ENCODE assay signal across 9 mouse cellular contexts in genomic region chr4:116149812-116150155, GRCm38 (mm10). TPM values are rescaled to one million over a fixed set of nuclear protein-coding genes. Genes with fewer than 3 reads are reported as not detected.
DNase-seq lines count a peak whose midpoint lies in the region; ATAC-seq and TF ChIP-seq lines count a peak whose summit lies in the region.
"Had no signal": no experiment of that assay in that cellular context is flagged by ENCODE, and none has a peak within 500 bp of the region (broad histone marks: within the 10 kb centered on the region; RNA-seq: fewer than 3 reads in every experiment).

No protein-coding gene starts in this region.

- peaks cover 30% of the 10 kb centered on the region for H3K36me3 ChIP-seq in embryonic facial prominence, embryonic 13.5 days
- H3K36me3 ChIP-seq in intestine, embryonic 15.5 days, result peaks cover 15% of the 10 kb centered on the region
- H3K36me3 ChIP-seq in neural tube, embryonic 12.5 days, result peaks cover 30% of the 10 kb centered on the region

- peaks cover 15% of the 10 kb centered on the region for H3K4me1 ChIP-seq in lung, adult 2 months (ENCODE audit: control insufficient read depth, insufficient read depth, low read length)
- H3K4me1 ChIP-seq in embryonic facial prominence, embryonic 13.5 days, result peaks cover 17% of the 10 kb centered on the region
- H3K4me1 ChIP-seq in intestine, embryonic 15.5 days (replicated peaks), result peaks cover 15% of the 10 kb centered on the region
- peaks cover 8% of the 10 kb centered on the region for H3K4me1 ChIP-seq in neural tube, embryonic 12.5 days

- H3K9ac ChIP-seq in embryonic facial prominence, embryonic 13.5 days, result peak overlapping the region; percentile 93
- H3K9ac ChIP-seq in intestine, embryonic 15.5 days, result peak overlapping the region; percentile 90
- H3K9ac ChIP-seq in neural tube, embryonic 12.5 days, result peak overlapping the region; percentile 88

- no peak for DNase-seq in lung, adult 2 months
- no peak for DNase-seq in lung, postnatal 10 days
- DNase-seq in right cerebral cortex, postnatal 25 days, result no peak
- no peak for DNase-seq in adrenal gland, postnatal 10 days

- no peak for TF ChIP-seq POLR2A in lung, adult 2 months (IDR thresholded peaks at IDR 0.05; ENCODE audit: borderline replicate concordance, extremely low read depth, low read depth, low read length)

- 30% methylated on average over 6 of the region's 6 CpGs for WGBS in lung, adult 2 months
- 18% methylated on average over 6 of the region's 6 CpGs for WGBS in embryonic facial prominence, embryonic 13.5 days
- 23% methylated on average over 6 of the region's 6 CpGs for WGBS in intestine, embryonic 15.5 days
- WGBS in neural tube, embryonic 12.5 days, result 24% methylated on average over 6 of the region's 6 CpGs

- H3K27me3 ChIP-seq in embryonic facial prominence, embryonic 13.5 days, result no peaks in the 10 kb centered on the region
- no peaks in the 10 kb centered on the region for H3K27me3 ChIP-seq in intestine, embryonic 15.5 days (replicated peaks)
- no peaks in the 10 kb centered on the region for H3K27me3 ChIP-seq in neural tube, embryonic 12.5 days (replicated peaks)

- H3K4me3 ChIP-seq in lung, adult 2 months (replicated peaks; ENCODE audit: extremely low read depth, low read depth, low read length), result peak overlapping the region; percentile 94
- peak overlapping the region; percentile 75 for H3K4me3 ChIP-seq in embryonic facial prominence, embryonic 13.5 days
- peak overlapping the region; percentile 75 for H3K4me3 ChIP-seq in intestine, embryonic 15.5 days (replicated peaks)
- H3K4me3 ChIP-seq in neural tube, embryonic 12.5 days, result peak overlapping the region; percentile 72

- peak overlapping the region; percentile 69 for H3K4me2 ChIP-seq in embryonic facial prominence, embryonic 13.5 days
- H3K4me2 ChIP-seq in intestine, embryonic 15.5 days (replicated peaks), result peak overlapping the region; percentile 77
- H3K4me2 ChIP-seq in neural tube, embryonic 12.5 days (replicated peaks), result peak overlapping the region; percentile 60

- TF ChIP-seq CTCF in lung, adult 2 months (IDR thresholded peaks at IDR 0.05; ENCODE audit: insufficient read depth, low read length), result no peak

- ATAC-seq in embryonic facial prominence, embryonic 13.5 days (ENCODE audit: insufficient number of reproducible peaks, insufficient read depth, low FRiP score, low TSS enrichment, low read depth), result no peak
- no peak; the same call in 1 of the 2 replicates for ATAC-seq in intestine, embryonic 15.5 days
- ATAC-seq in neural tube, embryonic 12.5 days (ENCODE audit: low FRiP score, low read depth), result peak; percentile 7; the same call in 1 of the 2 replicates
- ATAC-seq in megakaryocyte-erythroid progenitor cell, adult 5-6 weeks (replicated peaks; ENCODE audit: low FRiP score, low TSS enrichment, poor library complexity, severe bottlenecking), result no peak

- H3K27ac ChIP-seq in embryonic facial prominence, embryonic 13.5 days, result peak overlapping the region; percentile 89
- peak overlapping the region; percentile 89 for H3K27ac ChIP-seq in intestine, embryonic 15.5 days
- H3K27ac ChIP-seq in neural tube, embryonic 12.5 days, result 0 out of 2 replicates have a peak overlapping the region, but pooled peaks have one; percentile 57

- H3K9me3 ChIP-seq in embryonic facial prominence, embryonic 13.5 days, result no peaks in the 10 kb centered on the region
- H3K9me3 ChIP-seq in intestine, embryonic 15.5 days, result no peaks in the 10 kb centered on the region
- no peaks in the 10 kb centered on the region for H3K9me3 ChIP-seq in neural tube, embryonic 12.5 days

RNA-seq across cellular contexts. Expression of gene Lurap1, which starts 1.4 kb away (rescaled TPM):
- 3.7 and 5.7 TPM in 2 replicates for polyA plus RNA-seq in lung, adult 2 months (2012; rRNA removed)
- polyA plus RNA-seq in embryonic facial prominence, embryonic 13.5 days (2015; fragmentation: Nextera tagmentation; extraction: Ambion mirVana), result 2.7 and 3.1 TPM in 2 replicates
- polyA plus RNA-seq in intestine, embryonic 15.5 days (2015; fragmentation: Nextera tagmentation; extraction: Ambion mirVana), result 1.5 and 1.6 TPM in 2 replicates
- polyA plus RNA-seq in neural tube, embryonic 12.5 days (2016; fragmentation: Nextera tagmentation; extraction: Ambion mirVana), result 1.6 and 1.7 TPM in 2 replicates
- 10 to 100 TPM; 14.5 to 19.1 TPM for total RNA-seq in adrenal gland, postnatal 10 days (2021)
- total RNA-seq in megakaryocyte-erythroid progenitor cell, adult 5-6 weeks (2014; fragmentation: Nextera tagmentation), result not detected in 2 replicates
- 0.14 and 0.15 TPM in 2 replicates for total RNA-seq in megakaryocyte-erythroid progenitor cell, adult 5-6 weeks (2017)

RNA-seq across cellular contexts. Expression of gene Tspan1, which starts 17.6 kb away (rescaled TPM):
- 60.8 and 93.7 TPM in 2 replicates for polyA plus RNA-seq in lung, adult 2 months (2012; rRNA removed)
- polyA plus RNA-seq in embryonic facial prominence, embryonic 13.5 days (2015; fragmentation: Nextera tagmentation; extraction: Ambion mirVana), result 0.98 and 1.0 TPM in 2 replicates
- 35.7 and 43.6 TPM in 2 replicates for polyA plus RNA-seq in intestine, embryonic 15.5 days (2015; fragmentation: Nextera tagmentation; extraction: Ambion mirVana)
- polyA plus RNA-seq in neural tube, embryonic 12.5 days (2016; fragmentation: Nextera tagmentation; extraction: Ambion mirVana), result 0.09 TPM in 1 of 2 replicates, not detected in the other
- not detected for total RNA-seq in adrenal gland, postnatal 10 days (2021)
- total RNA-seq in megakaryocyte-erythroid progenitor cell, adult 5-6 weeks (2014; fragmentation: Nextera tagmentation), result not detected in 2 replicates
- total RNA-seq in megakaryocyte-erythroid progenitor cell, adult 5-6 weeks (2017), result not detected in 2 replicates
- total RNA-seq: adrenal gland, adult 18-20 months had no signal

RNA-seq across cellular contexts. Expression of gene 1700042G07Rik, which starts 23.4 kb away (rescaled TPM):
- polyA plus RNA-seq in lung, adult 2 months (2012; rRNA removed), result not detected in 2 replicates
- polyA plus RNA-seq in embryonic facial prominence, embryonic 13.5 days (2015; fragmentation: Nextera tagmentation; extraction: Ambion mirVana), result not detected in 2 replicates
- not detected in 2 replicates for polyA plus RNA-seq in intestine, embryonic 15.5 days (2015; fragmentation: Nextera tagmentation; extraction: Ambion mirVana)
- polyA plus RNA-seq in neural tube, embryonic 12.5 days (2016; fragmentation: Nextera tagmentation; extraction: Ambion mirVana), result not detected in 2 replicates
- total RNA-seq in adrenal gland, postnatal 10 days (2021), result not detected
- total RNA-seq in megakaryocyte-erythroid progenitor cell, adult 5-6 weeks (2014; fragmentation: Nextera tagmentation), result not detected in 2 replicates
- total RNA-seq in megakaryocyte-erythroid progenitor cell, adult 5-6 weeks (2017), result not detected in 2 replicates
- total RNA-seq: adrenal gland, adult 18-20 months had no signal

RNA-seq across cellular contexts. Expression of gene Gm49337, which starts 23.4 kb away (rescaled TPM):
- not detected in 2 replicates for polyA plus RNA-seq in lung, adult 2 months (2012; rRNA removed)
- not detected in 2 replicates for polyA plus RNA-seq in embryonic facial prominence, embryonic 13.5 days (2015; fragmentation: Nextera tagmentation; extraction: Ambion mirVana)
- not detected in 2 replicates for polyA plus RNA-seq in intestine, embryonic 15.5 days (2015; fragmentation: Nextera tagmentation; extraction: Ambion mirVana)
- not detected in 2 replicates for polyA plus RNA-seq in neural tube, embryonic 12.5 days (2016; fragmentation: Nextera tagmentation; extraction: Ambion mirVana)
- not detected for total RNA-seq in adrenal gland, postnatal 10 days (2021)
- not detected in 2 replicates for total RNA-seq in megakaryocyte-erythroid progenitor cell, adult 5-6 weeks (2014; fragmentation: Nextera tagmentation)
- total RNA-seq in megakaryocyte-erythroid progenitor cell, adult 5-6 weeks (2017), result not detected in 2 replicates
- total RNA-seq: adrenal gland, adult 18-20 months had no signal

RNA-seq across cellular contexts. Expression of gene Pomgnt1, which starts 26.1 kb away (rescaled TPM):
- polyA plus RNA-seq in lung, adult 2 months (2012; rRNA removed), result 37.3 and 46.4 TPM in 2 replicates
- polyA plus RNA-seq in embryonic facial prominence, embryonic 13.5 days (2015; fragmentation: Nextera tagmentation; extraction: Ambion mirVana), result 64.4 and 65.3 TPM in 2 replicates
- 45.8 and 48.0 TPM in 2 replicates for polyA plus RNA-seq in intestine, embryonic 15.5 days (2015; fragmentation: Nextera tagmentation; extraction: Ambion mirVana)
- polyA plus RNA-seq in neural tube, embryonic 12.5 days (2016; fragmentation: Nextera tagmentation; extraction: Ambion mirVana), result 60.8 and 68.4 TPM in 2 replicates
- 10 to 100 TPM; 66.1 to 73.4 TPM for total RNA-seq in adrenal gland, postnatal 10 days (2021)
- 26.4 and 31.7 TPM in 2 replicates for total RNA-seq in megakaryocyte-erythroid progenitor cell, adult 5-6 weeks (2014; fragmentation: Nextera tagmentation)
- 15.0 and 26.1 TPM in 2 replicates for total RNA-seq in megakaryocyte-erythroid progenitor cell, adult 5-6 weeks (2017)

Comparison
In these comparisons a context has a peak if more than half of its experiments do, and no peak if none do; other contexts are left out.
1. RNA of gene Tspan1, which starts 17.6 kb away (polyA plus RNA-seq): 60.8 to 93.7 TPM in lung, adult 2 months and 35.7 to 43.6 TPM in intestine, embryonic 15.5 days; 0.98 to 1.0 TPM in embryonic facial prominence, embryonic 13.5 days and 0.09 TPM in neural tube, embryonic 12.5 days; every median in the first group is over 10 times any median in the second.
2. Peak in every context shown above with its lines, with median percentiles within 50 percentile points of each other: H3K4me3 ChIP-seq, H3K27ac ChIP-seq, H3K4me2 ChIP-seq and H3K9ac ChIP-seq.